Mouse (Mus musculus): ENCODE data around the gene Tmem116.

Gene Tmem116

DNA sequence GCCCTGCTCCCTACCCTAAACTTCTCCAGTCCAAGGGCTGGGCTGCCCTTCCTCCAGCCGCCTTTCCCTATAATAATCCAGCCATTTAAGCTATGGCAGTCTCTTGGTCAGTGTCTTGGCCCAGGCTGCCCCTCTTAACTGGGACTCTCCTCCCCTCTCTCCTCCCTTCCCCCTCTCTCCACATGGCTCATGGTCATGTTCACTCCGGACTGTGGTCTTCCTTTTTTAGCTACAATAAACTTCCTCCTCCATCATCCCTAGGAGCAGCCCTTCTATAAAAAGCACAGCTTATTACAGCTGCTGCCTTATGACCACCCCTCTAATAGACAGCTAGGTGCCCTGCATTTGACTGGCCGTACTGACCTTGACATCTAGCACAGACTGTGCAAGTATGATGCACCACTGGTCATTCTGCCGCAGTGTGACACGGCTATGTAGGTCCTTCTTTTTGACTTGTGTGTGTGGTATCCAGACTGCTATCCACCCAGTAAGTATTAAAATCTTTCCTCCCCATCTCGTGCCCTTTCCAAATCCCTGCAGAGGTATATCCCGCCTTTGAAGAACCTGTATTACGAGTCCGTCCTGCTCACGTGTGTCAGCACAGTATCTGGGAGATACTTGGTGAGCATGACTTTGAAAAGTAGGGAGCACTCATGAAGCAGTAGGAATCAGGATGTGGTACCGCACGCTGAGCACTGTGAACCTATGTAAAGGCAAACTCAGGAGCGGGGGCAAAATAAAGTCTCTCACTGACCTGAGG, 2.2 kb downstream of the Tmem116 start:
- no peak for TF ChIP-seq POU5F1 (IDR thresholded peaks at IDR 0.05; ENCODE audit: borderline replicate concordance, low read length)
- TF ChIP-seq NANOG (IDR thresholded peaks at IDR 0.05; ENCODE audit: borderline replicate concordance, low read length) = no peak
- TF ChIP-seq CTCF (conservative IDR thresholded peaks at IDR 0.05; ENCODE audit: low read length) = no peak
- H3K4me3 ChIP-seq (replicated peaks; ENCODE audit: low read length) = peak overlapping the region; percentile 99

DNA sequence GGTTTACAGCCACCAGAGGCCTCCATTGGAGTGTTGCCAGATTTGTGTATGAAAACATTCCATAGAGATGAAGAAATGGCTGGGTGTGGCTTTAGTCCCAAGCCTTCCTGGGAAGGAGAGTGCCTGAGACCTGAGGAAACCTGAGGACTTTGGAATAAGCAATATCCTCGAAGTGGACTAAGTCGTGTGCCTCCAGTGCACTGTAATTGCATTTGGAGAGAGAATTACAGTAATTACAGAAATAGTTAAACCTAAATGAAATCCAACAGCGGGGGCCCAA, 2.8 kb downstream of the Tmem116 start:
- H3K27me3 ChIP-seq (ENCODE audit: insufficient read depth, low read length) = no peaks in the 10 kb centered on the region
- H3K36me3 ChIP-seq (ENCODE audit: insufficient read depth, low read length) = peaks cover 22% of the 10 kb centered on the region
- TF ChIP-seq POU5F1 (IDR thresholded peaks at IDR 0.05; ENCODE audit: borderline replicate concordance, low read length) (no peak), NANOG (IDR thresholded peaks at IDR 0.05; ENCODE audit: borderline replicate concordance, low read length) (no peak), CTCF (conservative IDR thresholded peaks at IDR 0.05; ENCODE audit: low read length) (no peak)

More for the DNA sequence above, 2.2 kb downstream of the Tmem116 start:
- no peaks in the 10 kb centered on the region for H3K27me3 ChIP-seq (ENCODE audit: insufficient read depth, low read length)
- H3K4me1 ChIP-seq (replicated peaks; ENCODE audit: low read depth, low read length) = peaks cover 61% of the 10 kb centered on the region
- no peaks in the 10 kb centered on the region for H3K9me3 ChIP-seq (ENCODE audit: low read length)
- H3K36me3 ChIP-seq (ENCODE audit: insufficient read depth, low read length) = peaks cover 27% of the 10 kb centered on the region

DNA sequence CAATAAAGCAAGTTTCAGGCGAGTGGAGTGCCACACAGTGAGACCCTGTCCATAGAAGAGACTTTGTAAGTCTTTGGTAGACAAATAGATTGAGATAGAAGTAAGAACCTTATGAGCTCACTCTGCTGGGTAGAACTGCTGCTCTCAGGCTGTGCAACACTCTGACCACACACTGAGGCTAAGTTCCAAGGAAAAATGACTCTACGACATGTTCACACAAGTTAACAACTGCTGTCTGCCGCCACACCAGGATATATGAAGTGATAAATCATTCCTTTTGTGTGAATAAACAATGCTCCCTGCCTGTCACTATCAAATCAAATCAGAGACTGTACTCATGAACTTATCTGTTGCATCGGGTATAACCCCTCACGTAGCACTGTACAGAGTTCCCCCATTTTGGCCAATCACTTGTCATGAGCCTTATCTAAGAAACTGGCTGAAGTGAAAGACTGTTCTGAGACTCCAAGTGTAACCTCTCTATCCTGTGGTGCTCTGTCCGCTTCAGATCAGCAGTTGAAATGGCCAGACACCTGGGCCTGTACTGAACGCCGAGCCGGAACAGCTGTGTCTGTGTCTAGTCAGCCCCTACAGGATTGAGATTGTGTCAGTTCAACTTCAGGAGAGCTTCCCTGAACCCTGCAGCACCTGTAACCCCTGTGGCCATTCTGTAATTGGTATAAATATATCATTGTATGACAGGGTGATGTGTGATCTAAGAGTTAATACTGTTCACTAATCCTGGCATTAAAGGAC, 4.0 kb downstream of the Tmem116 start:
- no peaks in the 10 kb centered on the region for H3K27me3 ChIP-seq (ENCODE audit: insufficient read depth, low read length)
- H3K4me1 ChIP-seq (replicated peaks; ENCODE audit: low read depth, low read length) = peaks cover 43% of the 10 kb centered on the region
- H3K36me3 ChIP-seq (ENCODE audit: insufficient read depth, low read length) = peaks cover 10% of the 10 kb centered on the region
- H3K9me3 ChIP-seq (ENCODE audit: low read length) = no peaks in the 10 kb centered on the region
- TF ChIP-seq CTCF (conservative IDR thresholded peaks at IDR 0.05; ENCODE audit: low read length) = no peak
- TF ChIP-seq POU5F1 (IDR thresholded peaks at IDR 0.05; ENCODE audit: borderline replicate concordance, low read length) = no peak
- no peak for TF ChIP-seq NANOG (IDR thresholded peaks at IDR 0.05; ENCODE audit: borderline replicate concordance, low read length)
- no peak overlapping the region for H3K4me3 ChIP-seq (replicated peaks; ENCODE audit: low read length)

More for the DNA sequence above, 2.8 kb downstream of the Tmem116 start:
- Histone ChIP-seq H3K9me3 (ENCODE audit: low read length) (no peaks in the 10 kb centered on the region), H3K4me3 (replicated peaks; ENCODE audit: low read length) (peak overlapping the region; percentile 99; the same call in 1 of the 2 replicates), H3K4me1 (replicated peaks; ENCODE audit: low read depth, low read length) (peaks cover 56% of the 10 kb centered on the region)

DNA sequence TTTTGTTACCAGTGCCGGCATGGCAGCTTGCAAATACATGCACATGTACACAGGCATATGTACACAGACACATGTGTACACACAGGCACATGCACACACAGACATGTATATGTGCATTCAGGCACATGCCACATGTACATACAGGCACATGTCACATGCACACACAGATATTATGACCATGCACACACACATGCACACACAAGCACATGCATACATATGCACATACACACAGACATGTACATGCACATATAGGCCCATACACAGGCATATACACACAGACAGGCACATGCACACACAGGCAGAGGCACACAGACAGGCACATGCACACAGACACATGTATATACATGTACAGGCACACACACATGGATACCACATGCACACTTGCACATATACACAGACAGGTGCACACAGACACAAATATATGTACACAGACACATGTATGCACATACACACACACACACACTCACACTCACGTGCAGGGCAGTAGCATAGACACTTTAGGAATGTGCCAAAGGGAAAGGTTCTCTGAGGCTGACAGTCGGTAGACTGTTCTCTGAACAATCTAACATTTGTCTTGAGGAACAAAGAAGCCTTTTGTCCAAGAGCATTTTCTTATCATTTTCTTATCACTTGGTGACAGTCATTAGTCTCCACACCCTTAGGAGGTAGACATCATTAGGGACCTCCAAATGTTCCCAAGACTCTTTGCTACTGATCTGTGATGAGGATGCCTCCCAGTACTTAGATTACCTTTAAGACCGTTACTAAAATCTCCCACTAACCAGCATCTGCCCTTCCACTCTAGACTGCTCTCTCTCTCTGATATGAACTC, 9.9 kb downstream of the Tmem116 start:
- no peak for TF ChIP-seq NANOG (IDR thresholded peaks at IDR 0.05; ENCODE audit: borderline replicate concordance, low read length)
- TF ChIP-seq CTCF (conservative IDR thresholded peaks at IDR 0.05; ENCODE audit: low read length) = no peak
- TF ChIP-seq POU5F1 (IDR thresholded peaks at IDR 0.05; ENCODE audit: borderline replicate concordance, low read length) = no peak
- no peaks in the 10 kb centered on the region for H3K36me3 ChIP-seq (ENCODE audit: insufficient read depth, low read length)
- no peaks in the 10 kb centered on the region for H3K27me3 ChIP-seq (ENCODE audit: insufficient read depth, low read length)
- H3K4me1 ChIP-seq (replicated peaks; ENCODE audit: low read depth, low read length) = peaks cover 13% of the 10 kb centered on the region
- no peak overlapping the region for H3K4me3 ChIP-seq (replicated peaks; ENCODE audit: low read length)
- no peaks in the 10 kb centered on the region for H3K9me3 ChIP-seq (ENCODE audit: low read length)

DNA sequence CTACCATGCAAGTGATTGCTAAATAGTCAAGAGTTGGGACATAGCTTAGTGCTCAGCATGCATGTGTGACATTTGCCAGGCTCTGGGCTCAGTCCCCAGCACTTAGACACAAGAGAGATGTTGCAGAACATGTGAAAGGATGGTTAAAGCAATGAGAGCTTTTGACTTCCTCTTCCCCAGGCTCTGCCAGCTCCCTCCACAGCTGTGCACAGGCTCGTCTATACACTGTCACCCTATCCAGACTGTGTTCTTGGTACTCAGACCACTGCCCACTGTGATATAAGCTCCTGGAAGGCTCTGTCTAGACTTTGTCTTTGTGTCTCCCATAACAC, 10.4 kb downstream of the Tmem116 start:
- no peaks in the 10 kb centered on the region for H3K9me3 ChIP-seq (ENCODE audit: low read length)
- TF ChIP-seq NANOG (IDR thresholded peaks at IDR 0.05; ENCODE audit: borderline replicate concordance, low read length) (no peak), CTCF (conservative IDR thresholded peaks at IDR 0.05; ENCODE audit: low read length) (no peak), POU5F1 (IDR thresholded peaks at IDR 0.05; ENCODE audit: borderline replicate concordance, low read length) (no peak)
- H3K4me1 ChIP-seq (replicated peaks; ENCODE audit: low read depth, low read length) = peaks cover 13% of the 10 kb centered on the region
- no peak overlapping the region for H3K4me3 ChIP-seq (replicated peaks; ENCODE audit: low read length)
- no peaks in the 10 kb centered on the region for H3K36me3 ChIP-seq (ENCODE audit: insufficient read depth, low read length)
- no peaks in the 10 kb centered on the region for H3K27me3 ChIP-seq (ENCODE audit: insufficient read depth, low read length)

DNA sequence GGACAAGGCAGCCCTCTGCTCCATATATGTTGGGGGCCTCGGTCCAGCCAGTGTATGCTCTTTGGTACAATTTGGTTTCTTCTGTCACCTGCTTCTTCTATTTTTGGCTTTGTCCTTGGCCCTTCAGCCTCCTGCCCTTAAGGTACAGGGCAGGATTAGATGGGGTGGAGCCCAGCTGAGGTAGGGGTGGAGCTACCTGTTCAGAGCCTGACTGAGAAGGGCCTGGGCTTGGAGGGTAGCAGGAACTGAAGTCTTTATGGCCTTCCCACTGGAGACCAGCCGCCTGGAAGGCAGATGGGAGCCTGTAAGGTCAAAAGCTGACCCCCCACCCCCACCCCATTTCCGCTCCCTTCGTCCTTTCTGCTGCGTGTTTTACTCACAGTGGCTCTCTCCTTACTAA, 11.3 kb downstream of the Tmem116 start:
- no peak for TF ChIP-seq CTCF (conservative IDR thresholded peaks at IDR 0.05; ENCODE audit: low read length)
- no peak for TF ChIP-seq NANOG (IDR thresholded peaks at IDR 0.05; ENCODE audit: borderline replicate concordance, low read length)
- TF ChIP-seq POU5F1 (IDR thresholded peaks at IDR 0.05; ENCODE audit: borderline replicate concordance, low read length) = no peak
- no peaks in the 10 kb centered on the region for H3K36me3 ChIP-seq (ENCODE audit: insufficient read depth, low read length)

DNA sequence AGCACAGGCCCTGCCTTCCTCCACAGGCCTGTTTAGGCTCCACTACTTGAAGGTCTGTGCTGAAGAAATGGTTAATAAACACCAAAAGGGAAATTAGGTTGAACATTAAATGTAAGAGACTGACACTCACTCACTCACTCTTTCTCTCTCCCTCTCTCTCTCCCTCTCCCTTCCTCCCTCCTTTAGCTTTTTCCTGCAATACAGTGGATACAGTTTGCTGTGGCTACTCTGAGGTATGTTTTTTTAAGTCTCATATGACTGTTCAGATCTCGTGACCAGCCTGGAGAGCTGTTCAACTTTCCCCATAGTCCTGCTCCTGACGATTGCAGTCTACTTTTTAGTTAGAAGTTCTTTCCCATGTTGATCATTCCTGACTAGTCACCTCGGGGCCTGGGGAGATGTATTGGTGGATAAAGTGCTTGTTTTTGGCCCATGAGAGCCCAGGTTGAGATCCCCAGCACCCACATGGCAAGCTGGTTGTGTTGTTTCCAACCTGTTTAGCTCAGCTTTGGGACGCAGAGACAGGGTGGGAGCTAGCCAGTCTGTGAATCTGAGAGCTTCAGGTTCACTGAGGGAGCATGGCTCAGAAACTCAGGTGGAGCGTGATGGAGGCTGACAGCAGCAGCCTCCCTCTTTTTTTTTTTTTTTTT, 12.0 kb downstream of the Tmem116 start:
- no peak for TF ChIP-seq CTCF (conservative IDR thresholded peaks at IDR 0.05; ENCODE audit: low read length)
- TF ChIP-seq NANOG (IDR thresholded peaks at IDR 0.05; ENCODE audit: borderline replicate concordance, low read length) = no peak
- TF ChIP-seq POU5F1 (IDR thresholded peaks at IDR 0.05; ENCODE audit: borderline replicate concordance, low read length) = no peak
- Histone ChIP-seq H3K4me3 (replicated peaks; ENCODE audit: low read length) (no peak overlapping the region), H3K36me3 (ENCODE audit: insufficient read depth, low read length) (no peaks in the 10 kb centered on the region), H3K27me3 (ENCODE audit: insufficient read depth, low read length) (no peaks in the 10 kb centered on the region), H3K4me1 (replicated peaks; ENCODE audit: low read depth, low read length) (peaks cover 13% of the 10 kb centered on the region), H3K9me3 (ENCODE audit: low read length) (no peaks in the 10 kb centered on the region)

More for the DNA sequence above, 11.3 kb downstream of the Tmem116 start:
- no peaks in the 10 kb centered on the region for H3K27me3 ChIP-seq (ENCODE audit: insufficient read depth, low read length)
- no peak overlapping the region for H3K4me3 ChIP-seq (replicated peaks; ENCODE audit: low read length)
- no peaks in the 10 kb centered on the region for H3K9me3 ChIP-seq (ENCODE audit: low read length)
- peaks cover 13% of the 10 kb centered on the region for H3K4me1 ChIP-seq (replicated peaks; ENCODE audit: low read depth, low read length)

DNA sequence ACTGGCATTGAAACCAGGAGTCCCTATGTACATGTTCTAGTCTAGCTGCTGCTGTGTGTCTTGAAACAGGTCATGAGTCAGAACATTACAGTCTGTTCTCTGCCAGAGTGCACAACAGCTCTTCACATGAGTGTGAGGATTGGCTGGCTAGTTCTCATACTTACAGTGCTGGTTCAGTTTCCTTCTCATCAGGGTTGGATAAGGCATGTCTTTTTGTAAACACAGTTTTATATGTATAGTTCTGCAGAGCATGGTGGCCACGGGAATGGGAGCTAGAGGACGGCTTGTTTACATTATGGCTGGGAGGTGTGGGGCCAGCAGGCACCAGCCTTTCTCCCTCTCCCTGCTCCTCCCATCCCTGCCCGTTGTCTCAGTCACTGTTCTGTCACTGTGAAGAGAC, 17.9 kb downstream of the Tmem116 start:
- Histone ChIP-seq H3K4me1 (replicated peaks; ENCODE audit: low read depth, low read length) (peaks cover 15% of the 10 kb centered on the region), H3K4me3 (replicated peaks; ENCODE audit: low read length) (no peak overlapping the region), H3K9me3 (ENCODE audit: low read length) (no peaks in the 10 kb centered on the region), H3K27me3 (ENCODE audit: insufficient read depth, low read length) (no peaks in the 10 kb centered on the region), H3K36me3 (ENCODE audit: insufficient read depth, low read length) (no peaks in the 10 kb centered on the region)
- no peak for TF ChIP-seq POU5F1 (IDR thresholded peaks at IDR 0.05; ENCODE audit: borderline replicate concordance, low read length)
- no peak for TF ChIP-seq CTCF (conservative IDR thresholded peaks at IDR 0.05; ENCODE audit: low read length)
- TF ChIP-seq NANOG (IDR thresholded peaks at IDR 0.05; ENCODE audit: borderline replicate concordance, low read length) = no peak

All from E14TG2a.4 (cell line).